Mouse (Mus musculus) MEL (cell line): ENCODE measurements at regions not wholly inside any gene's neighbourhood (a gene's known extent, or its start where the extent isn't known, plus 50 kb on each side); places are given as distances from the start of the nearest gene placed in this dataset.

Source experiments
- DNase-seq: peaks from one replicate; pipeline ENCODE4 v3.0.0; 2011; ENCODE audit warnings: low read depth, low spot score
- H3K27ac ChIP-seq: 2 replicates; pipeline ENCODE4 v1.5.1; 2012; ENCODE audit warnings: low read depth, mild to moderate bottlenecking, control low read depth, low read length, moderate library complexity; ENCODE audit not compliant: control insufficient read depth
- H3K27me3 ChIP-seq, 2 experiments: fragments of 150-350 bp in 1 of 2; sonication (generic) in 1 of 2; 2 replicates each; pipeline ENCODE4 v1.6.1; 2012; ENCODE audit warnings: low read length in 2 of 2, mild to moderate bottlenecking in 2 of 2, improper control_type of control experiment in 1 of 2, moderate library complexity in 1 of 2; ENCODE audit not compliant: insufficient read depth in 2 of 2, control insufficient read depth in 1 of 2
- H3K36me3 ChIP-seq, 2 experiments: 2 replicates each; pipeline ENCODE4 v1.6.1; 2012 to 2014; ENCODE audit warnings: low read length in 2 of 2, improper control_type of control experiment in 1 of 2, inconsistent platforms in 1 of 2, mild to moderate bottlenecking in 1 of 2; ENCODE audit not compliant: insufficient read depth in 2 of 2, control insufficient read depth in 1 of 2
- H3K4me1 ChIP-seq, 2 experiments: fragments of 150-350 bp in 1 of 2; sonication (generic) in 1 of 2; 2 replicates each; pipeline ENCODE4 v1.6.1; 2012; ENCODE audit warnings: low read length in 2 of 2, improper control_type of control experiment in 1 of 2, mild to moderate bottlenecking in 1 of 2; ENCODE audit not compliant: insufficient read depth in 2 of 2, control insufficient read depth in 1 of 2
- H3K4me3 ChIP-seq, 2 experiments: fragments of 150-350 bp in 1 of 2; sonication (generic) in 1 of 2; 2 replicates each; pipeline ENCODE4 v1.5.1; 2012; ENCODE audit warnings: low read depth in 2 of 2, low read length in 2 of 2, mild to moderate bottlenecking in 2 of 2, moderate library complexity in 2 of 2, control low read depth in 1 of 2, improper control_type of control experiment in 1 of 2; ENCODE audit not compliant: control insufficient read depth in 1 of 2, insufficient read depth in 1 of 2
- H3K79me2 ChIP-seq: 2 replicates; pipeline ENCODE4 v1.6.1; 2012; ENCODE audit warnings: mild to moderate bottlenecking, low read length, moderate library complexity; ENCODE audit not compliant: control insufficient read depth, poor library complexity, insufficient read depth
- H3K9ac ChIP-seq: 2 replicates; pipeline ENCODE4 v1.6.1; 2012; ENCODE audit warnings: low read depth, mild to moderate bottlenecking, control low read depth, low read length, moderate library complexity; ENCODE audit not compliant: control insufficient read depth, poor library complexity, severe bottlenecking
- H3K9me3 ChIP-seq: fragments of 150-350 bp; sonication (generic); replicated peaks from 2 replicates; pipeline ENCODE4 v1.6.1; 2012; ENCODE audit warnings: mild to moderate bottlenecking, low read length, improper control_type of control experiment, moderate library complexity; ENCODE audit not compliant: insufficient read depth
- BHLHE40 ChIP-seq: IDR thresholded peaks from 2 replicates; pipeline ENCODE4 v1.6.1; 2012; ENCODE audit warnings: low read depth, mild to moderate bottlenecking, inconsistent platforms, low read length, improper control_type of control experiment, borderline replicate concordance
- CHD2 ChIP-seq: IDR thresholded peaks from 2 replicates; pipeline ENCODE4 v1.6.1; 2011; ENCODE audit warnings: low read length, improper control_type of control experiment
- ETS1 ChIP-seq: IDR thresholded peaks from 2 replicates; pipeline ENCODE4 v1.6.1; 2012; ENCODE audit warnings: low read depth, mild to moderate bottlenecking, inconsistent platforms, low read length, improper control_type of control experiment, moderate library complexity
- GABPA ChIP-seq: IDR thresholded peaks from 2 replicates; pipeline ENCODE4 v1.6.1; 2012; ENCODE audit warnings: low read depth, mild to moderate bottlenecking, inconsistent platforms, low read length, improper control_type of control experiment, moderate library complexity
- GATA1 ChIP-seq: IDR thresholded peaks from 2 replicates; pipeline ENCODE4 v1.6.1; 2011; ENCODE audit warnings: low read depth, low read length, improper control_type of control experiment
- HCFC1 ChIP-seq: IDR thresholded peaks from 2 replicates; pipeline ENCODE4 v1.6.1; 2012; ENCODE audit warnings: low read depth, mild to moderate bottlenecking, inconsistent platforms, low read length, improper control_type of control experiment, moderate library complexity
- JUND ChIP-seq: IDR thresholded peaks from 2 replicates; pipeline ENCODE4 v1.6.1; 2011; ENCODE audit warnings: low read depth, mild to moderate bottlenecking, improper control_type of control experiment, low read length
- KAT2A ChIP-seq: conservative IDR thresholded peaks from 2 replicates; pipeline ENCODE4 v1.6.1; 2012; ENCODE audit warnings: low read depth, low read length, improper control_type of control experiment, inconsistent platforms
- MEF2A ChIP-seq: IDR thresholded peaks from 2 replicates; pipeline ENCODE4 v1.6.1; 2014; ENCODE audit warnings: low read depth, mild to moderate bottlenecking, inconsistent platforms, low read length, improper control_type of control experiment; ENCODE audit not compliant: poor library complexity, insufficient replicate concordance, severe bottlenecking; ENCODE audit errors: extremely low read depth
- MXI1 ChIP-seq: IDR thresholded peaks from 2 replicates; pipeline ENCODE4 v1.6.1; 2011; ENCODE audit warnings: mild to moderate bottlenecking, low read depth, low read length, improper control_type of control experiment
- MYC ChIP-seq: IDR thresholded peaks from 2 replicates; pipeline ENCODE4 v1.6.1; 2011; ENCODE audit warnings: low read depth, mild to moderate bottlenecking, low read length, improper control_type of control experiment, moderate library complexity
- NELFE ChIP-seq: IDR thresholded peaks from 2 replicates; pipeline ENCODE4 v1.6.1; 2011; ENCODE audit warnings: low read depth, low read length, improper control_type of control experiment
- POLR2A ChIP-seq, 2 experiments: IDR thresholded peaks; 2 replicates each; pipeline ENCODE4 v1.6.1; 2011 to 2012; ENCODE audit warnings: low read length in 2 of 2, mild to moderate bottlenecking in 2 of 2, control low read depth in 1 of 2, improper control_type of control experiment in 1 of 2, low read depth in 1 of 2, moderate library complexity in 1 of 2; ENCODE audit not compliant: control insufficient read depth in 1 of 2, insufficient read depth in 1 of 2, poor library complexity in 1 of 2
- POLR2AphosphoS5 ChIP-seq: IDR thresholded peaks from 2 replicates; pipeline ENCODE4 v1.6.1; 2012; ENCODE audit warnings: low read depth, borderline replicate concordance, mild to moderate bottlenecking, inconsistent platforms, low read length, moderate library complexity, mixed read lengths
- RCOR1 ChIP-seq: IDR thresholded peaks from 2 replicates; pipeline ENCODE4 v1.6.1; 2012; ENCODE audit warnings: low read depth, mild to moderate bottlenecking, inconsistent platforms, low read length, improper control_type of control experiment
- TAL1 ChIP-seq: IDR thresholded peaks from 2 replicates; pipeline ENCODE4 v1.6.1; 2012; ENCODE audit warnings: mild to moderate bottlenecking, inconsistent platforms, low read length, moderate library complexity, mixed read lengths
- UBTF ChIP-seq: IDR thresholded peaks from 2 replicates; pipeline ENCODE4 v1.6.1; 2012; ENCODE audit warnings: low read depth, mild to moderate bottlenecking, inconsistent platforms, low read length, improper control_type of control experiment, moderate library complexity, borderline replicate concordance; ENCODE audit not compliant: insufficient read depth
- ZMIZ1 ChIP-seq: IDR thresholded peaks from 2 replicates; pipeline ENCODE4 v1.6.1; 2012; ENCODE audit warnings: low read depth, mild to moderate bottlenecking, inconsistent platforms, low read length, improper control_type of control experiment, moderate library complexity

DNA sequence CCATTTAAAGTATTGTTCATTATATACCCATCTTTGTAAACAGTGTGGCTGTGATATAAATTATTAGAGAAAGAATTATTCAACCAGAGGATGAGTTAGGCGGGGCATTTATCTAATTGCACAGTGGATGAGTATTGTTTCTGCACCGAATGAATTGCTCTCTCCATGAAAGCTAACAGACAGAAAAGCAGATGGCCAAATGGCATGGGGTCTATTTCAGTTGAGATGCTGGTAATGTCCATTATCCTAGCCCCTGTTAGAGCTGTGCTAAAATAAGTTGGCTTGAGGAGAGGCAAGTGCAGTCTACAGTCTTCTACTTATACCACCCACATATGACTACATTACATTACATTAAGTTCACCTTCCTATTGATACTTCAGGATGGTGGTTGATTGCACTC lies 475.8 kb downstream of the Igsf11 start:
- no peaks in the 10 kb centered on the region for H3K79me2 ChIP-seq
- no peaks in the 10 kb centered on the region for H3K36me3 ChIP-seq
- no peaks in the 10 kb centered on the region for H3K27me3 ChIP-seq
- H3K9me3 ChIP-seq, result no peaks in the 10 kb centered on the region
- DNase-seq, result no peak
- H3K9ac ChIP-seq, result no peak overlapping the region
- TF ChIP-seq KAT2A (no peak), UBTF (no peak), NELFE (no peak), BHLHE40 (no peak)
- H3K27ac ChIP-seq, result no peak overlapping the region
- H3K4me3 ChIP-seq, result no peak overlapping the region
- no peaks in the 10 kb centered on the region for H3K4me1 ChIP-seq

DNA sequence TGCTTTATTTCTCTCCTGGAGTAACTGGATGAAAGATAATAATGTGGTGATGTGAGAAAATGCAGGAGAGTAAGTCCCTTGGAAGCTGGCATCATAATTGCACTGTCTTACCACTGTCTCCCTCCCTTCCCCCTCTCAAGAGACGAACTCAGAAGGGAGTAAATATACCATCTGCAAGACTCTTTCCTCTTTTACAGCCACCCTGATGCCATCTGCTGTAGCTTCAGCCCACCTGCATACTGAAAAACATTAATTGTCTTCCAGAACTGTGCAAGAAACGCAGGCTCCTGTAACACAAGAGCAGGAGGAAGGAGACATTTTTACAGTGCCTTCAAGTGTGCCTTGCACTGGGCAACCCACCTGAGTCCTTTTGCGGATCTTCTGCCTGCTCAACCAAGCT lies 482.1 kb downstream of the Igsf11 start:
- Histone ChIP-seq H3K4me3 (no peak overlapping the region), H3K4me1 (no peaks in the 10 kb centered on the region), H3K27ac (no peak overlapping the region), H3K79me2 (no peaks in the 10 kb centered on the region), H3K36me3 (no peaks in the 10 kb centered on the region), H3K27me3 (no peaks in the 10 kb centered on the region), H3K9ac (no peak overlapping the region), H3K9me3 (no peaks in the 10 kb centered on the region)
- TF ChIP-seq JUND (no peak), MYC (no peak), POLR2A (IDR thresholded peaks at IDR 0.05; ENCODE audit: control insufficient read depth in 1 of 2, insufficient read depth in 1 of 2, low read depth in 1 of 2, low read length in 2 of 2, poor library complexity in 1 of 2) (no peak)
- DNase-seq, result no peak

DNA sequence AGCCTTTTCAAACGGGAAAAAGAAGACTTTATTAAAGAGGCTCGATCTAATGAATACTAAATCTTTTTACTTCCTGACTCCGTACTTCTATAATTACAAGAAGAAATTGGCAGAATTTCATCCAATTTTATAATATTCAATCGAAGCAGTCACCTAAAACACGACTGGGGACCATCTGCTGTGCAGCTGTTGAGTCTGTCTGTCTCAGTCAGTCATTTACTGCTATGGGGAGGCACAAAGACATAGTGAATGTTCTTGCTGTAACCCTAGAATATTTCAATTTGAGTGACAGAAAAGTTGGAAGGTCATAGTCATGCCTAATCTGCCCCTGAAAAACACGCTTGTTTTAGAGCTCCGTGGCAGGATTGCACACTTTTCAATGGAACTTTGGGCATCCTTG lies 487.5 kb downstream of the Igsf11 start:
- TF ChIP-seq POLR2A (IDR thresholded peaks at IDR 0.05; ENCODE audit: control insufficient read depth in 1 of 2, insufficient read depth in 1 of 2, low read depth in 1 of 2, low read length in 2 of 2, poor library complexity in 1 of 2) (no peak), GABPA (no peak), POLR2AphosphoS5 (no peak), MEF2A (no peak), ETS1 (no peak), JUND (no peak), ZMIZ1 (no peak), HCFC1 (no peak), CHD2 (no peak), RCOR1 (no peak), TAL1 (no peak), MXI1 (no peak), BHLHE40 (no peak), GATA1 (no peak)
- H3K9me3 ChIP-seq, result no peaks in the 10 kb centered on the region
- H3K36me3 ChIP-seq, result no peaks in the 10 kb centered on the region
- H3K9ac ChIP-seq, result no peak overlapping the region
- DNase-seq, result no peak
- H3K4me3 ChIP-seq, result no peak overlapping the region
- no peak overlapping the region for H3K27ac ChIP-seq
- no peaks in the 10 kb centered on the region for H3K27me3 ChIP-seq
- H3K4me1 ChIP-seq, result no peaks in the 10 kb centered on the region
- no peaks in the 10 kb centered on the region for H3K79me2 ChIP-seq
